Mouse (Mus musculus) testis, adult 2 months (tissue): ENCODE measurements around the gene Arrb2.

Experiments
- CTCF ChIP-seq: fragments of 200-500 bp; IDR thresholded peaks from 2 replicates; pipeline ENCODE4 v1.5.1; 2012; ENCODE audit warnings: low read depth, mild to moderate bottlenecking, inconsistent platforms, low read length, moderate library complexity; ENCODE audit not compliant: control insufficient read depth, insufficient read depth, insufficient replicate concordance
- POLR2A ChIP-seq: fragments of 200-500 bp; IDR thresholded peaks from 2 replicates; pipeline ENCODE4 v1.6.1; 2012; ENCODE audit warnings: low read depth, mild to moderate bottlenecking, inconsistent platforms, low read length, moderate library complexity; ENCODE audit not compliant: control insufficient read depth

DNA sequence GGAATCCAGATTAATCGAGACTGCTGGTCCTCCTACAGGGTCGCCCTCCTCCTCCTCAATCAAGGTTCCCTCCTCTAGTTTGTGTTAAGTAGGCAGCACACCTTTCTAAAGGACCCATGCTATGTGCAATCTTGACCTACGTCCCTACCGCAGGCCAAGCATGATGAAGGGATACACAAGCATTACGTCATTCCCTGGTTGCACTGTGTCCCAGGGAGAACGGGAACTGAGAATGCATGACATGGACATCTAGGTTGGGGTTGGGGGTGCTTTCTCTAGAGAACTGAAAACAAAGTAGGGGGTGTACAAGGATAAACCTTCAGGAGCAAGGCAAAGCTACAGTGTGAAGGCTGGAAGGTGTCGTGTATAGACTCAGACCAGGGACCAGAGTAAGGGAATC is 9.4 kb downstream of the Arrb2 start:
- TF ChIP-seq POLR2A (no peak), CTCF (no peak)
